Mouse (Mus musculus): ENCODE measurements at regions not wholly inside any gene's neighbourhood (a gene's known extent, or its start where the extent isn't known, plus 50 kb on each side); places are given as distances from the start of the nearest gene placed in this dataset.

- no peak overlapping the region for H3K27ac ChIP-seq (ENCODE audit: low read depth, low read length)
- no peak overlapping the region for H3K4me2 ChIP-seq
- peaks cover 15% of the 10 kb centered on the region for H3K4me1 ChIP-seq (ENCODE audit: control insufficient read depth, insufficient read depth, low read length)
- WGBS = 5% methylated on average over 11 of the region's 11 CpGs
- H3K4me3 ChIP-seq (ENCODE audit: low read depth, low read length) = no peak overlapping the region
- DNase-seq (ENCODE audit: low spot score, missing footprints) (peak; percentile 89), ATAC-seq (ENCODE audit: low FRiP score) (peak; percentile 88)
- no peaks in the 10 kb centered on the region for H3K9me3 ChIP-seq (ENCODE audit: control insufficient read depth, low read length)
- H3K27me3 ChIP-seq (ENCODE audit: control insufficient read depth, insufficient read depth, low read length) = peaks cover 83% of the 10 kb centered on the region
- H3K9ac ChIP-seq (ENCODE audit: low read length) = no peak overlapping the region
- H3K36me3 ChIP-seq (ENCODE audit: control insufficient read depth, insufficient read depth, low read length) = no peaks in the 10 kb centered on the region
Measured at GRCm38 (mm10) chr7:49686992-49687391, 50.3 kb upstream of the Dbx1 start.

Data from midbrain, embryonic 11.5 days (tissue).